Mouse (Mus musculus): ENCODE data around the gene Ugt2a1. TPM values are rescaled to one million over a fixed set of nuclear protein-coding genes. Genes with fewer than 3 reads are reported as not detected.

Ugt2a1 gene
- not detected for polyA plus RNA-seq (2017; shearing (Covaris generic))

DNA sequence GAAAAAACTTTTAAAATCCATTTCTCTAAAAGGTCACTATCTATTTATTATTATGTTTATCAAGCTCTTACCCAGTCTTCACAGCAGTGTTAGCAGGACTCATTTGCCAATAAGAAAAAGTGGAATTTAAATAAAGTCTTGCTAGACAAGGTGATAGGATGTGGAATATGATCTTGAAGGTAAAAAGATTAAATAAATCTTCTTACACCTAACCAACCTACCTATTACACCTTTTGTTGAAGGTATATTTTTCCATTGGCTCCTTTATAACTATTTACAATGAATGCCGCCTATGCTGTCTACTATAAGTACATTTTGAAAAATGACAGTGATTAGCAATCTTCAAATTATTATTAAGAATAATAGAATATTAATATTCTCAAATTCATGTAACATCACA is at the start of gene Ugt2a1:
Gene Ugt2a1 (minus strand): TSS at position 101 of the 400 bp plus-strand sequence.

DNA sequence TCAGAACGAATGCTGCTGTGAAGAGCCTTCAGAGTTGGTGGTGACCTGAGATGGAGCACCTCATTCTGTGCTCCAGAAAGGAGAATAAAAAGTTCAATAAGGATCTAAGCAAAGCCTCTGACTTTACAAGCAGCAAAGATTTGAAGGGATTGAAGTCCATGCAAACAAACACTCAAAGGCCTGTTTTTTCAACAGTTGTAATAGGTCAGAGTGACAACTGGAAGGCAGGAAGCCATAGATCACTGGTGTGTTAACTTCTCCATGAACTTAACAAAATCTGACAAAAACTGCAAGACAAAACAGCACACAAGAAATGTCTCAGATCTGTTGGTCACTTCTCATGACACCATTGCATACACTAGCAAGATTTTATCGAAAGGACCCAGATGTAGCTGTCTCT is 47.4 kb upstream of the Ugt2a1 start, which contains the start of gene Sult1b1:
Gene Sult1b1 (minus strand): TSS at position 85 of the 400 bp plus-strand sequence.

DNA sequence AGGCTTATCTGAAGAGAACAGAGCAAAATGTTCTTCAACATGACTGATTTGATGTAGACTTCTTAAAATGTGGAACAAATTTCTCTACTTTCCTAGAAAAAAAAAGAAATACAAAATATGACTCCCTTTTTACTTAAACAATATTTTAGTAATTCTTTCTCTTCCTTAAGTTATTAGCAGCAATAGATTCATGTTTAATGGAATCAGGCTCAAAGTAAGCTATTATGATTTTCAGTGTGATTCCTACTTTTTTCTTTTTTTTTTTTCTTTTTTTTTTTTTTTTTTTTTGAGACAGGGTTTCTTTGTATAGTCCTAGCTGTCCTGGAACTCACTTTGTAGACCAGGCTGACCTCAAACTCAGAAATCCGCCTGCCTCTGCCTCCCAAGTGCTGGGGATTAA is 4.0 kb downstream of the Ugt2a1 start, which contains the start of gene Gm43638:
Gene Gm43638 (minus strand): TSS at position 101 of the 400 bp plus-strand sequence.

GRCm38 (mm10) chr5:87482160-87482559 is 8.5 kb downstream of the Ugt2a1 start, which contains the start of gene Ugt2a2:
Gene Ugt2a2, minus strand, starts transcription at chr5:87482260.

DNA sequence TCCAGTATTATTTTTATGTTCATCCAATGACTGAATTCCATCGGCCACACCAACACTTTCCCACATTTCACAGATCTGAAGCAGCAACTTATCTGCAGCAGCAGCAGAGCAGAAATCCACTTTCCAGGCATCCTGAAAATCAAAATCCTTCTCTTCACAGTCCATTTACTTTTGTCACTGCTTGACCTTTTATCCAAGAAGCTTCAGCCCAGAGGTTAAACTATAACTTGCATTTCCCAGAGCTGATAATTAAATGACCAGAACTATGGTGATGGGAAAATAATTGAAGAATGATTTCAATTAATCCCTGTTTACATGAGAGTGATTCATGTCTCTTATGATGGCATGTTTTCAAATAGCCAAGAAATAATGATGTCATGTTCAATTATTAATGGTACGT is 66.6 kb downstream of the Ugt2a1 start, which contains the start of gene Ugt2b38:
Gene Ugt2b38 (minus strand): TSS at position 163 of the 400 bp plus-strand sequence.

Other genes starting within 250 kb of the Ugt2a1 start
- gene Ugt2b37, start 236.1 kb downstream of the Ugt2a1 start, polyA plus RNA-seq (2017; shearing (Covaris generic)): not detected
- not detected for gene Ugt2a3, start 153.7 kb downstream of the Ugt2a1 start, polyA plus RNA-seq (2017; shearing (Covaris generic))
- gene Ugt2b38, start 66.7 kb downstream of the Ugt2a1 start, polyA plus RNA-seq (2017; shearing (Covaris generic)): not detected
- not detected for gene Ugt2a2, start 8.6 kb downstream of the Ugt2a1 start, polyA plus RNA-seq (2017; shearing (Covaris generic))
- gene Gm43638, start 4.1 kb downstream of the Ugt2a1 start, polyA plus RNA-seq (2017; shearing (Covaris generic)): not detected
- not detected for gene Sult1b1, start 47.3 kb upstream of the Ugt2a1 start, polyA plus RNA-seq (2017; shearing (Covaris generic))
- gene Sult1d1, start 78.2 kb upstream of the Ugt2a1 start, polyA plus RNA-seq (2017; shearing (Covaris generic)): not detected
- gene Sult1e1, start 100.7 kb upstream of the Ugt2a1 start, polyA plus RNA-seq (2017; shearing (Covaris generic)): not detected
- gene Csn1s1, start 175.3 kb upstream of the Ugt2a1 start, polyA plus RNA-seq (2017; shearing (Covaris generic)): not detected
- gene Csn2, start 208.8 kb upstream of the Ugt2a1 start, polyA plus RNA-seq (2017; shearing (Covaris generic)): not detected

All from naive thymus-derived CD4-positive, alpha-beta T cell, adult 5 months (primary cell).